Mouse (Mus musculus) forebrain, embryonic 10.5 days (tissue): ENCODE measurements around the gene Esr1. TPM values are rescaled to one million over a fixed set of nuclear protein-coding genes. Genes with fewer than 3 reads are reported as not detected.

Source experiments
- DNase-seq: peaks from one replicate; pipeline ENCODE4 v3.0.0-alpha.2; 2017; ENCODE audit warnings: low spot score; ENCODE audit errors: extremely low spot score
- H3K27ac ChIP-seq: fragments of 300-500 bp; sonication (generic); 2 replicates; pipeline ENCODE4 v1.5.1; 2016; ENCODE audit warnings: mild to moderate bottlenecking
- H3K27me3 ChIP-seq: fragments of 300-500 bp; sonication (generic); 2 replicates; pipeline ENCODE4 v1.6.1; 2016; ENCODE audit warnings: mild to moderate bottlenecking; ENCODE audit not compliant: poor library complexity, severe bottlenecking
- H3K36me3 ChIP-seq: fragments of 300-500 bp; sonication (generic); replicated peaks from 2 replicates; pipeline ENCODE4 v1.6.1; 2016; ENCODE audit warnings: mild to moderate bottlenecking, moderate library complexity
- H3K4me1 ChIP-seq: fragments of 300-500 bp; sonication (generic); 2 replicates; pipeline ENCODE4 v1.6.1; 2016
- H3K4me3 ChIP-seq: fragments of 300-500 bp; sonication (generic); 2 replicates; pipeline ENCODE4 v1.5.1; 2016; ENCODE audit warnings: mild to moderate bottlenecking, moderate library complexity
- H3K9me3 ChIP-seq: fragments of 300-500 bp; sonication (generic); 2 replicates; pipeline ENCODE4 v1.6.1; 2016; ENCODE audit warnings: mild to moderate bottlenecking, moderate library complexity
- WGBS: fragments of 180-500 bp; shearing (Covaris S2); methylation state at CpG from one replicate; pipeline ENCODE4 v1.1.7; 2016; 5-methylcytosine and 5-hydroxymethylcytosine counted together
- polyA plus RNA-seq: library from polyadenylated mRNA; unstranded; fragments of >200 nt; fragmentation: Nextera tagmentation; extraction: Ambion mirVana; gene quantifications from 2 replicates; pipeline ENCODE4 v1.2.1, GENCODE M21; 2016

Gene Esr1
- polyA plus RNA-seq, 1 experiment from 2014 or later, result not detected

- Histone ChIP-seq H3K4me3 (no peak overlapping the region), H3K4me1 (no peaks in the 10 kb centered on the region), H3K27me3 (no peaks in the 10 kb centered on the region), H3K36me3 (no peaks in the 10 kb centered on the region), H3K9me3 (no peaks in the 10 kb centered on the region), H3K27ac (no peak overlapping the region)
- WGBS, result 93% methylated on average over 4 of the region's 4 CpGs
- no peak for DNase-seq
These were observed 307.7 kb downstream of the Esr1 start for GRCm38 (mm10) chr10:4919046-4919445.

DNA sequence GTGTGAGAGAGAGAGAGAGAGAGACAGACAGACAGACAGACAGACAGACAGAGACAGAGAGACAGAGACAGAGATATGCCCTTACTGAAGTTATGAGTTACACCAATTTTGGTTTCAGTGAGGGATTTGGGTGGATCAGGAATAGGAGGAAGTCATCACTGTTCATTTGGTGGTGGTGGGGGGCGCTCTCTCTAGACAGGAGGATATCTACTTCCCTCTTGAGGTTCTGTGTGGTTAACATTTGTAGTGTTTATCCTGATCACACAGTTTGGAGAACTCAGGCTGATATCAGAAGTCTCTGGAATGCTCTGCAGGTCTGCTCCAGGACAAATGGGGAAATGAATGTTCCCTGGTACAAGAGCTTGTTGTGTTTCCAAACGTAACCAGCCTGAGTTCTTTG is 312.2 kb downstream of the Esr1 start:
- H3K27me3 ChIP-seq, result no peaks in the 10 kb centered on the region
- no peak for DNase-seq
- no peak overlapping the region for H3K27ac ChIP-seq
- no peaks in the 10 kb centered on the region for H3K9me3 ChIP-seq
- no peaks in the 10 kb centered on the region for H3K36me3 ChIP-seq
- no peak overlapping the region for H3K4me3 ChIP-seq
- no peaks in the 10 kb centered on the region for H3K4me1 ChIP-seq
- 83% methylated on average over 2 of the region's 2 CpGs for WGBS

- Histone ChIP-seq H3K4me1 (no peaks in the 10 kb centered on the region), H3K27me3 (no peaks in the 10 kb centered on the region), H3K27ac (no peak overlapping the region), H3K9me3 (no peaks in the 10 kb centered on the region), H3K36me3 (no peaks in the 10 kb centered on the region), H3K4me3 (no peak overlapping the region)
- 92% methylated on average over 2 of the region's 2 CpGs for WGBS
- no peak for DNase-seq
These were observed 313.0 kb downstream of the Esr1 start for GRCm38 (mm10) chr10:4924391-4924790.

GRCm38 (mm10) chr10:4943148-4943547 is 331.8 kb downstream of the Esr1 start:
- WGBS, result 89% methylated on average over 5 of the region's 5 CpGs
- Histone ChIP-seq H3K36me3 (no peaks in the 10 kb centered on the region), H3K27me3 (no peaks in the 10 kb centered on the region), H3K4me1 (no peaks in the 10 kb centered on the region), H3K27ac (no peak overlapping the region), H3K9me3 (no peaks in the 10 kb centered on the region), H3K4me3 (no peak overlapping the region)
- DNase-seq, result no peak

DNA sequence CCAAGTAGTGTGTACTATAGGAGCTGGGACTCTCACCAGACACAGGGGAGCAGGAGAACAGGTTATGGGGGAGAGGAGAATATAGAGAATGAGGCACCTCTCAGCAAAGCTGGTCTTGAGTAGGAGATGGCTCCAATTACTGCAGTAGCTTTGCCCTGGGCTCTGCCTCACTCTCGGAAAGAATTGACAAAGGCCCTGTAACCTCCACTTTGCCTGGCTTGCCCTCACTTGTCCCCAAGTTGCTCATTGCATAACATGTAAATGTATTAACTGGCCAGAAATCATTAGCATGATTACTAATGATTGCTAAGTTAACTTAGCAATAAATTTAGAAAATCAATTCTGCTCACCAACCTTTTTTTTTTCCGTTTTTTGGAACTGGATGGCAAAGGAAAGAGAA is 333.3 kb downstream of the Esr1 start:
- H3K27me3 ChIP-seq, result no peaks in the 10 kb centered on the region
- no peaks in the 10 kb centered on the region for H3K4me1 ChIP-seq
- no peak for DNase-seq
- no peak overlapping the region for H3K27ac ChIP-seq
- no peaks in the 10 kb centered on the region for H3K36me3 ChIP-seq
- no peak overlapping the region for H3K4me3 ChIP-seq
- WGBS, result 71% methylated on average over 2 of the region's 2 CpGs
- no peaks in the 10 kb centered on the region for H3K9me3 ChIP-seq

DNA sequence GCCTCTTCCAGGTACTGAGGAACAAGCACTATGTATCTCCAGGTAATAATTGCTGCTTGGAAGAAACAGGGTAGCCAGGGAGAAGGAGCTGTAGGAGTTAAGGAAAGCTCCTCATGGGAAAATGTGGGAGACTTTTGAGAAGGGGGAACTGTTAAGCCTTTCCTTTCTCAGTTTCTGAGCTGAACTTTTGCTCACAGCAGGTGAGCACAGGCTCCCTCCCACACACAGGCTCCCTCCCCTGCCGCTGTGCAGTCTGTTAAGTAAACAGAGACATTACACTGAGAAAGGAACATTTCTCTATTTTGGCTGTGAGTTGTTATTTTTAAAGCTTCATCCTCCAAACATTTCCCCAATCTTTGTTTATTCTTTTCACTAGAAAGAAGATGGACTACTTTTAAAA is 354.4 kb downstream of the Esr1 start:
- Histone ChIP-seq H3K4me1 (no peaks in the 10 kb centered on the region), H3K36me3 (no peaks in the 10 kb centered on the region), H3K27me3 (no peaks in the 10 kb centered on the region), H3K4me3 (no peak overlapping the region), H3K27ac (no peak overlapping the region), H3K9me3 (no peaks in the 10 kb centered on the region)
- WGBS, result 40% methylated on average over 1 of the region's 1 CpGs
- DNase-seq, result no peak

DNA sequence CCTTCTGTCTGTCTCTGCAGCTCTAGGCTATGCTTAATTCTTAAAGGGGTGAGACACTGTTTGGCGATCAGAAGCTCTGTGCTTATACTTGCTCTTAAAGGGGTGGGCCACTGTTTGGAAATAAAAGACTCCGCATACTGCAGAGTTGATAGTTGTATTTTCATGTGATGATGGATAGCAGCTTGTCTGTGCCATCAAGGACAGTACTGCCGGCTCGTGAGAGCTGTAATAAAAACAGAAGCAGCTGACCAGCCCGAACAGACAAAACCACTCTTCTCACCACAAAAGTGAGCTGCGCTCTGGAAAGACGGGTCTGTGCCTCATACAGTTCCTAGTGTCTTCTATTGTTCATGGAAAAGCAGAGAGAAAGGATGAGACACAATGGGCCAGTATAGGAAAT is 359.8 kb downstream of the Esr1 start:
- no peak for DNase-seq
- 89% methylated on average over 7 of the region's 7 CpGs for WGBS
- Histone ChIP-seq H3K4me1 (no peaks in the 10 kb centered on the region), H3K36me3 (no peaks in the 10 kb centered on the region), H3K27me3 (no peaks in the 10 kb centered on the region), H3K27ac (no peak overlapping the region), H3K4me3 (no peak overlapping the region), H3K9me3 (no peaks in the 10 kb centered on the region)

GRCm38 (mm10) chr10:4971586-4971985 is 360.2 kb downstream of the Esr1 start:
- no peaks in the 10 kb centered on the region for H3K36me3 ChIP-seq
- H3K27me3 ChIP-seq, result no peaks in the 10 kb centered on the region
- H3K4me1 ChIP-seq, result no peaks in the 10 kb centered on the region
- H3K27ac ChIP-seq, result no peak overlapping the region
- H3K4me3 ChIP-seq, result no peak overlapping the region
- no peaks in the 10 kb centered on the region for H3K9me3 ChIP-seq
- no peak for DNase-seq

DNA sequence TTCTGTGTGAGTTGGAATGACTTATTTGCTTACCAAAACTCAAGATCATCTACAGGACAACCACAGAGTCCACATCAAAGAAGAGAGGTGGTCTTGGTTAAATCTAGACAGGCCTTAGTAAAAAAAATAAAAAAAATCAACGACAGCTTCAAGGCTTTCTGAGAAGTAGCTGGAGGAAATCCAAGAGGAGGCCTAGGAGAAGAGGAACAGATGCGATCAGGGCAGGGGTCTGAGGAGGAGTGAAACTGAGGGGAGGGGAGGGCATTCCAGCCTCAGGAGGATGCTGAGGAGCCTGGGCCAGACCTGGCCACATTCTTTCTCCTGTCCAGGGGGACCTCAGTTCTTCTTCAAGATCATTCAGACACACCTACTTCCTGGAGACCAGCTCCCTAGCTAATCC is 360.6 kb downstream of the Esr1 start:
- DNase-seq, result no peak
- Histone ChIP-seq H3K27ac (no peak overlapping the region), H3K27me3 (no peaks in the 10 kb centered on the region), H3K36me3 (no peaks in the 10 kb centered on the region), H3K4me3 (no peak overlapping the region), H3K4me1 (no peaks in the 10 kb centered on the region), H3K9me3 (no peaks in the 10 kb centered on the region)
- 91% methylated on average over 2 of the region's 2 CpGs for WGBS

DNA sequence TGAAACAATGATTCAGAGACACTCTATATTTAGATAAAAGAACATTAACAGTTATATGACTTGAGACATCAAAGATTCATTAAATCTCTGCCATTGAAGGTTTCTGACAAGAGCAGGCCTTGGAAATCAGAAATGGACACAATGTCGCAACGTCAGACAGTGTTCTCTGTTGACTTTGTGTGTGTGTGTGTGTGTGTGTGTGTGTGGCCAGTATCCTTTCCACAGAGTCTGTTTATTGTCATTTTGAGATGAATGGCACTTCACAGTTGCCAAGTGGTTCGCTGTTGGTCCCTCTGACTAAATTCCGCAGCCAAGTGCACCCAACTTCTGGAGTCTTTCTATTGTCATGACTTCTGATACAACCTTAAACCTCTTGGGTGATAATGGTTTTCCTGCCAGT is 362.9 kb downstream of the Esr1 start:
- no peaks in the 10 kb centered on the region for H3K36me3 ChIP-seq
- no peaks in the 10 kb centered on the region for H3K4me1 ChIP-seq
- no peaks in the 10 kb centered on the region for H3K9me3 ChIP-seq
- H3K4me3 ChIP-seq, result no peak overlapping the region
- DNase-seq, result no peak
- 98% methylated on average over 4 of the region's 4 CpGs for WGBS
- no peak overlapping the region for H3K27ac ChIP-seq
- H3K27me3 ChIP-seq, result no peaks in the 10 kb centered on the region

DNA sequence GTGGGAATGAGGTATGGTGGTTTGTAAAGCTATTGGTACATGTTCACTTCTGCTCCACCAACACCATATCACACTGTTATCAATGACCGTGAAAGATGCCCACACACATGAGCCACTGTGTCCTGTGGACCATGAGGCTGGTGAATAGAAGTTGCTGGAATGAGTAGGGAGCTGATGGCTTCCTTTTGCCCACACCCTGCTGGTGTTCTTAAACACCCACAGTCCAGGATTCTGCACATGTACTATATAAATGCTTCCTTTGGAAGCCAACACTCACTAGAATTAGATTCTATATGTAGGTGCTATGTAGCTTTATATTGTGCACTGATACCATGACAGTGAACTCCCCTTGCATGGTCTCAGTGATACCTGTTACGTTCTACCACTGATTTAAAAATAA is 365.2 kb downstream of the Esr1 start:
- Histone ChIP-seq H3K9me3 (no peaks in the 10 kb centered on the region), H3K27ac (no peak overlapping the region), H3K4me1 (no peaks in the 10 kb centered on the region), H3K36me3 (no peaks in the 10 kb centered on the region), H3K4me3 (no peak overlapping the region), H3K27me3 (no peaks in the 10 kb centered on the region)
- 92% methylated on average over 2 of the region's 2 CpGs for WGBS
- no peak for DNase-seq

DNA sequence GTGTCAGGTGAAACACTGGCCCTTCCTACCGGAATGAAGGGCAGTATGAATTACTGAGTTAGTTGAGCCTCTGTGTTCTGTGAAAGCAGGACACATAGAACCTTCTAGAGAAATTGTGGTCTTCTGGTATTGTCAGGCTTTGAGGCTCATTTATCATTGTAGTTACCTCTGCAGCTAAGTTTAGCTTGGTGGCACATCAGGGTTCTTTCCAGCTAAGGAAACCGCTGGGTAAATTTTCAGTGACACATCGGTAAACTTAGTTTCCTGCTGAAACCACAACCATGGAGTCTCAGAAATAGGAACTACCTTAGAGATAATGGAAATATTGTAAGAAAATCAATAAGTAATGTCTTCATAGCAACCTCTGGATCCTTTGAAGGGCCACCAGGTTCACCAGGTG is 366.0 kb downstream of the Esr1 start:
- Histone ChIP-seq H3K27ac (no peak overlapping the region), H3K4me1 (no peaks in the 10 kb centered on the region), H3K36me3 (no peaks in the 10 kb centered on the region), H3K27me3 (no peaks in the 10 kb centered on the region), H3K9me3 (no peaks in the 10 kb centered on the region), H3K4me3 (no peak overlapping the region)
- no peak for DNase-seq
- 96% methylated on average over 3 of the region's 3 CpGs for WGBS

GRCm38 (mm10) chr10:4983919-4984318 is 372.5 kb downstream of the Esr1 start:
- no peaks in the 10 kb centered on the region for H3K36me3 ChIP-seq

GRCm38 (mm10) chr10:4993802-4994201 is 382.4 kb downstream of the Esr1 start:
- no peaks in the 10 kb centered on the region for H3K4me1 ChIP-seq
- H3K36me3 ChIP-seq, result no peaks in the 10 kb centered on the region
- no peak for DNase-seq
- 89% methylated on average over 3 of the region's 3 CpGs for WGBS
- H3K4me3 ChIP-seq, result no peak overlapping the region
- H3K27me3 ChIP-seq, result no peaks in the 10 kb centered on the region
- H3K9me3 ChIP-seq, result no peaks in the 10 kb centered on the region
- H3K27ac ChIP-seq, result no peak overlapping the region

More at GRCm38 (mm10) chr10:4983919-4984318, 372.5 kb downstream of the Esr1 start:
- 84% methylated on average over 2 of the region's 2 CpGs for WGBS
- Histone ChIP-seq H3K4me1 (no peaks in the 10 kb centered on the region), H3K27me3 (no peaks in the 10 kb centered on the region), H3K4me3 (no peak overlapping the region), H3K9me3 (no peaks in the 10 kb centered on the region), H3K27ac (no peak overlapping the region)
- no peak for DNase-seq
